In the genomic region with DNA sequence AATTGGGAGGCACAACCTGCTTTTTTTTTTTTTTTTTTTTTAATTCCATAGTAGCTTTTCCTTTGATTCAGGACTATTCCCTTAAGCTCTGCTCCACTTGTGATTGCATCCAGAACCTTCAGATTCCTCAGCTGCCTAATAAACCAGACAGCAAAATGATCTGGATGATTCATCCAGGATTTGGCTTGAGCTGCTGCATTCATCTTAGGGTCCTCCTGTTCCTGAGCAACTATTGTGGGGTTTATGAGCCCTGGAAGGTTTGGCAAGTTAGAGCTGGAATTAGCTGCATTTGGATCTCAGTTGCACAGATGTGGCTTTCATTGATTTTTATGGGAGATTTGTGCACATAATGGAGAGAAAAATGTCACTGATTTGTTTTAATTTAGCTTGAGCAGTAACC, we compare ENCODE assay signal across 21 mouse cellular contexts.
DNase-seq lines count a peak whose midpoint lies in the region; ATAC-seq and TF ChIP-seq lines count a peak whose summit lies in the region.
"Had no signal": no experiment of that assay in that cellular context is flagged by ENCODE, and none has a peak within 500 bp of the region (broad histone marks: within the 10 kb centered on the region; RNA-seq: fewer than 3 reads in every experiment).

No protein-coding gene starts in this region.

- H3K27me3 ChIP-seq in neural tube, embryonic 13.5 days = no peaks in the 10 kb centered on the region
- H3K27me3 ChIP-seq: CH12.LX; embryonic facial prominence, embryonic 15.5 days; forebrain, embryonic 15.5 days had no signal

- H3K4me2 ChIP-seq in neural tube, embryonic 13.5 days = no peak overlapping the region
- H3K4me2 ChIP-seq: embryonic facial prominence, embryonic 15.5 days; forebrain, embryonic 15.5 days; hindbrain, embryonic 14.5 days had no signal

- intact Hi-C loops in gastrocnemius, adult 2 months (cut with DNase I) = no loop called here
- intact Hi-C loops in left cerebral cortex, postnatal 25 days (cut with DNase I) = no loop called here

- H3K9me3 ChIP-seq in neural tube, embryonic 13.5 days = no peaks in the 10 kb centered on the region
- H3K9me3 ChIP-seq: embryonic facial prominence, embryonic 15.5 days; forebrain, embryonic 15.5 days had no signal

- no peaks in the 10 kb centered on the region for H3K4me1 ChIP-seq in neural tube, embryonic 13.5 days (replicated peaks)
- no peaks in the 10 kb centered on the region for H3K4me1 ChIP-seq in embryonic fibroblast, embryonic 13.5 days (ENCODE audit: control insufficient read depth, insufficient read depth, low read length)
- H3K4me1 ChIP-seq: embryonic facial prominence, embryonic 15.5 days; forebrain, embryonic 15.5 days had no signal

- H3K9ac ChIP-seq in neural tube, embryonic 13.5 days = no peak overlapping the region
- H3K9ac ChIP-seq: embryonic facial prominence, embryonic 15.5 days; forebrain, embryonic 15.5 days; hindbrain, embryonic 14.5 days had no signal

- DNase-seq in gastrocnemius, postnatal 25 days = peak; percentile 6
- DNase-seq in gastrocnemius, adult 2 months = no peak
- no peak for DNase-seq in neural tube, embryonic 10.5 days (ENCODE audit: extremely low spot score, low spot score)
- no peak for DNase-seq in left cerebral cortex, postnatal 25 days (ENCODE audit: low spot score in 2 of 2)
- no peak for DNase-seq in left cerebral cortex, adult 11 months (ENCODE audit: low spot score)
- DNase-seq: adrenal gland, postnatal 10 days; cerebellum, adult 18-20 months; cerebellum, adult 9-11 months; cerebellum, postnatal 36 days; gastrocnemius, postnatal 36 days; heart, adult 11 months; heart, postnatal 10 days; heart, postnatal 4 days had no signal

- no peak overlapping the region for H3K4me3 ChIP-seq in gastrocnemius, adult 2 months
- no peak overlapping the region for H3K4me3 ChIP-seq in neural tube, embryonic 13.5 days
- H3K4me3 ChIP-seq in embryonic fibroblast, embryonic 13.5 days (ENCODE audit: insufficient read depth, low read length) = no peak overlapping the region
- H3K4me3 ChIP-seq: embryonic facial prominence, embryonic 15.5 days; forebrain, embryonic 15.5 days had no signal

- 0 out of 2 replicates have a peak, but pooled peaks have one; percentile 40 for ATAC-seq in neural tube, embryonic 13.5 days (ENCODE audit: low read depth)
- ATAC-seq: forebrain, embryonic 15.5 days; inflammation-experienced regulatory T-cells, adult 6 months; intestine, postnatal 0 days had no signal

- no peaks in the 10 kb centered on the region for H3K36me3 ChIP-seq in neural tube, embryonic 13.5 days
- H3K36me3 ChIP-seq: embryonic facial prominence, embryonic 15.5 days; forebrain, embryonic 15.5 days had no signal

- TF ChIP-seq POLR2A in embryonic fibroblast, embryonic 13.5 days (IDR thresholded peaks at IDR 0.05; ENCODE audit: low read depth, low read length) = no peak

- TF ChIP-seq CTCF in gastrocnemius, adult 2 months (IDR thresholded peaks at IDR 0.05) = no peak
- no peak for TF ChIP-seq CTCF in embryonic fibroblast, embryonic 13.5 days (IDR thresholded peaks at IDR 0.05; ENCODE audit: borderline replicate concordance, insufficient read depth, low read length)

- no peak overlapping the region for H3K27ac ChIP-seq in gastrocnemius, adult 2 months
- H3K27ac ChIP-seq in neural tube, embryonic 13.5 days (replicated peaks) = no peak overlapping the region
- H3K27ac ChIP-seq in embryonic fibroblast, embryonic 13.5 days (ENCODE audit: insufficient read depth, low read length) = peak overlapping the region; percentile 20; the same call in 1 of the 2 replicates
- H3K27ac ChIP-seq: embryonic facial prominence, embryonic 15.5 days; forebrain, embryonic 15.5 days; hindbrain, embryonic 14.5 days had no signal
